Mouse (Mus musculus): ENCODE measurements around the gene Man1c1.

DNA sequence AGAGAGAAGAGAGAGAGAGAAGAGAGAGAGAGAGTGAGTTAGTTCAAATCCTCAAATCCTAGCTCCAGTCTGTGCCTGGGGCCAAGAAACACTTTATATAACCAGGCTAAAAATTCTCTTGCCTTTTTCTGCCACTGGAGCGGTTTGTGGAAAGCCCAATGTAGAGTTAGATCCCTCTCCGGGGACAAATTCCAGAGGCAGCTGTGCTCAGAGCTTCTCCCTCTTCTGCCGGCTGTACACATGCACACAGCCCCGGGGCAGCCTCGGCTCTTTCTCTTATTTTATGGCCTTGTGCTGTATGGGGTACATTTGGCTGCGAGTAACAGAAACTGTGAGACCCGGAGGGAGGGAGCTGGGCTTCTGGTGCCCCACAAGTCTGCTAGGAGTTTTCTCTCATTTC, 32.1 kb upstream of the Man1c1 start:
- no peak for TF ChIP-seq CTCF (IDR thresholded peaks at IDR 0.05; ENCODE audit: borderline replicate concordance, insufficient read depth, low read length)
- no peak for TF ChIP-seq POLR2A (IDR thresholded peaks at IDR 0.05; ENCODE audit: low read depth, low read length)
